Mouse (Mus musculus) heart, postnatal 0 days (tissue): Measurements from ENCODE around the gene Ifit1bl2. TPM values are rescaled to one million over a fixed set of nuclear protein-coding genes. Genes with fewer than 3 reads are reported as not detected.
"Not testable (repeated sequence)": the region's sequence is repeated elsewhere in the genome, so short reads cannot be mapped to it uniquely, and the experiment has no call there.

Experiments
- ATAC-seq: fragments of 200-750 bp; cut with Nextera tagmentation; 2 replicates; pipeline ENCODE4 v1.8.0; 2017; ENCODE audit warnings: low read depth, moderate number of reproducible peaks, moderate library complexity; ENCODE audit not compliant: insufficient read depth
- DNase-seq: peaks from one replicate; pipeline ENCODE4 v3.0.0-alpha.2; 2016; ENCODE audit warnings: low spot score
- H3K27ac ChIP-seq: fragments of 300-500 bp; sonication (generic); 2 replicates; pipeline ENCODE4 v1.5.1; 2014; ENCODE audit warnings: low read depth, mild to moderate bottlenecking
- H3K27me3 ChIP-seq: fragments of 300-500 bp; sonication (generic); 2 replicates; pipeline ENCODE4 v1.6.1; 2014; ENCODE audit warnings: low read length, mixed read lengths; ENCODE audit not compliant: control insufficient read depth, insufficient read depth
- H3K36me3 ChIP-seq: fragments of 300-500 bp; sonication (generic); replicated peaks from 2 replicates; pipeline ENCODE4 v1.6.1; 2014; ENCODE audit warnings: low read length, mixed read lengths; ENCODE audit not compliant: control insufficient read depth, insufficient read depth
- H3K4me1 ChIP-seq: fragments of 300-500 bp; sonication (generic); 2 replicates; pipeline ENCODE4 v1.6.1; 2014; ENCODE audit warnings: antibody characterized with exemption; ENCODE audit not compliant: control insufficient read depth, insufficient read depth
- H3K4me2 ChIP-seq: fragments of 300-500 bp; sonication (generic); 2 replicates; pipeline ENCODE4 v1.6.1; 2014; ENCODE audit warnings: low read depth, mild to moderate bottlenecking, low read length, moderate library complexity
- H3K4me3 ChIP-seq: fragments of 300-500 bp; sonication (generic); 2 replicates; pipeline ENCODE4 v1.5.1; 2014; ENCODE audit warnings: low read depth, low read length
- H3K9ac ChIP-seq: fragments of 300-500 bp; sonication (generic); replicated peaks from 2 replicates; pipeline ENCODE4 v1.6.1; 2014; ENCODE audit warnings: low read depth, low read length, mixed read lengths
- H3K9me3 ChIP-seq: fragments of 300-500 bp; sonication (generic); replicated peaks from 2 replicates; pipeline ENCODE4 v1.6.1; 2016; ENCODE audit warnings: low read length; ENCODE audit not compliant: control insufficient read depth
- CTCF ChIP-seq: IDR thresholded peaks from 2 replicates; pipeline ENCODE4 v1.5.1; 2016; ENCODE audit warnings: antibody characterized with exemption, control low read depth, low read depth
- EP300 ChIP-seq: IDR thresholded peaks from 2 replicates; pipeline ENCODE4 v1.6.1; 2016; ENCODE audit warnings: antibody characterized with exemption, low read depth
- WGBS: fragments of 180-500 bp; shearing (Covaris S2); extraction: QIAGEN DNeasy Blood & Tissue Kit; methylation state at CpG from one replicate; pipeline ENCODE4 v1.1.7; 2014; 5-methylcytosine and 5-hydroxymethylcytosine counted together
- polyA plus RNA-seq: library from polyadenylated mRNA; unstranded; fragments of >200 nt; fragmentation: Nextera tagmentation; extraction: Ambion mirVana; gene quantifications from 2 replicates; pipeline ENCODE4 v1.2.1, GENCODE M21; 2015
- total RNA-seq: library from RNA; depleted of rRNA; stranded (reverse); fragments of >200 nt; gene quantifications from 2 replicates; pipeline ENCODE4 v1.2.3, GENCODE M21; 2014; ENCODE audit warnings: low replicate concordance

Ifit1bl2 gene
- total and polyA plus RNA-seq, 2 experiments from 2014 or later = 0.19 to 1.0 TPM

DNA sequence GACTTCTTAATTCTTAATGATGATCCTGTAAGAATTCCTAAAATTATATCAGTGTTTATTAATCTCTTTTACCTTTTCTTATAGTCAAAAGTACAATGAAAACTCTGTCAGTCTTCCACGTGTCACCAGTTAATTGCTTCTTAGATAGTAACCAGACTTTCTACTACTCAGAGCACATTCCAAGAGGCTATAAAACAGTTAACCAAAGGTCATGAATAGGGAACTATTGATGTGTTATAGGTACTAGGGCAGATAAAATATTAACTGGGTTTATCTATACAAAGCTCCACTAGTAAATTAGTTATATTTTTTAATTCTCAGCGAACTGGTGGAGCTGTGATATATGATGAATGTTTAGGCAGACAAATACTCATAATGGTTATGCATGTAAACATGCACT is 13.0 kb downstream of the Ifit1bl2 start:
- no peak for ATAC-seq
- DNase-seq = no peak
- Histone ChIP-seq H3K36me3 (no peaks in the 10 kb centered on the region), H3K9ac (no peak overlapping the region), H3K27ac (no peak overlapping the region), H3K27me3 (no peaks in the 10 kb centered on the region), H3K9me3 (no peaks in the 10 kb centered on the region), H3K4me3 (no peak overlapping the region), H3K4me2 (no peak overlapping the region), H3K4me1 (no peaks in the 10 kb centered on the region)
- WGBS = 63% methylated on average over 2 of the region's 2 CpGs
- TF ChIP-seq EP300 = no peak
- TF ChIP-seq CTCF = no peak

DNA sequence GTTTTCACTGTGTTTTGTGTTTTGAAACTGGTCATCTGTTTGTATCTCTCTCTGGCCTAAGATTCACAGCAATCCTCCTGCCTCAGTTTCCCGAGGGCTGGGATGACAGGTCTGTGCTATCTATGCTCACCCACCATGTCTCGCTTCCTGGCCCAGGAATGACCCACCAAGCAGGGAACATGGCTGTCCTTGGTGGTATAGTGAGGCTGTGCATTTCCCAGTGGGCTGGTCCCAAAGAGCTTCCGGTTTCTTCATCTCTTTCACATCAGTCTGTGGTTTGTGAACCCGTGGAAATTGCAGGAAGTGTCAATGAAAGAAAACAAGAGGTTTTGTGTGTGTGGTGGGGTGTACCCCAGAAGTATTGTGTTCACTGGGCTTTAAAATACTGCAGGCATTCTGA is 15.9 kb downstream of the Ifit1bl2 start:
- no peak overlapping the region for H3K4me2 ChIP-seq
- no peak overlapping the region for H3K9ac ChIP-seq
- no peaks in the 10 kb centered on the region for H3K9me3 ChIP-seq
- H3K27ac ChIP-seq = no peak overlapping the region
- H3K36me3 ChIP-seq = no peaks in the 10 kb centered on the region
- no peak overlapping the region for H3K4me3 ChIP-seq
- DNase-seq = no peak
- H3K4me1 ChIP-seq = no peaks in the 10 kb centered on the region
- no peak for TF ChIP-seq CTCF
- TF ChIP-seq EP300 = no peak
- no peaks in the 10 kb centered on the region for H3K27me3 ChIP-seq
- 79% methylated on average over 4 of the region's 4 CpGs for WGBS
- no peak for ATAC-seq

DNA sequence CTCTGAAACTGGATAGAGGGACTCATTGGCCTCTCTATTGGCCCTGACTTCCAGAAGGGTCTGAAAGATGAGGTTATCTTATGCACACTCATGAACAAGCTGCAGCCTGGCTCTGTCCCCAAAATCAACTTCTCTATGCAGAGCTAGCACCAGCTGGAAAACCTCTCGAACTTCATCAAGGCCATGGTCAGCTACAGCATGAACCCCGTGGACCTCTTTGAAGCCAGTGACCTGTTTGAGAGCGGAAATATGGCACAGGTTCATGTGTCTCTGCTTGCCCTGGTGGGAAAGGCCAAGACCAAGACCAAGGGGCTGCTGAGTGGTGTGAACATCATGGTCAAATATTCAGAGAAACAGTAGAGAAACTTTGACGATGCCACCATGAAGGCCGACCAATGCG is 16.8 kb downstream of the Ifit1bl2 start:
- Histone ChIP-seq H3K4me3 (no peak overlapping the region), H3K27me3 (no peaks in the 10 kb centered on the region), H3K4me1 (no peaks in the 10 kb centered on the region), H3K36me3 (no peaks in the 10 kb centered on the region), H3K4me2 (no peak overlapping the region), H3K9ac (no peak overlapping the region), H3K27ac (no peak overlapping the region), H3K9me3 (no peaks in the 10 kb centered on the region)
- DNase-seq (no peak), ATAC-seq (no peak)
- WGBS = 83% methylated on average over 6 of the region's 6 CpGs
- TF ChIP-seq CTCF = no peak
- no peak for TF ChIP-seq EP300

DNA sequence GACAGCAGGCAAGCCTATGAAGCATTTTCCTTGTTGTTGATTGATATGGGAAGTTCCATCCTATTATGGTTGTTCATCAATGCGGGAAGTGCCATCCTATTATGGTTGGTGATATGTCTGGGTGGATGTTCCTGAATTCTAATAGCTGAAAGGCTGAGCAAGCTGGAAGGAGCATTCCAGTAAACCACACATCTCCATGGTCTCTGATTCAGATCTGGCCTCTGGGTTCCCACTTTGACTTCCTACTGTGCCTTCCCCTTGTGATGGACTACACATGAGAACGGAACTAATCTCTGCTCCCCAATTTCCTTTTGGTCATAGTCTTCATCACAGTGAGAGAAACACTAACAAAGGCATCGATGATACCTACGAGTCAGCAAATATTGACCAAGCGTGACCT is 19.7 kb downstream of the Ifit1bl2 start:
- Histone ChIP-seq H3K4me1 (no peaks in the 10 kb centered on the region), H3K4me3 (no peak overlapping the region), H3K36me3 (no peaks in the 10 kb centered on the region), H3K9ac (no peak overlapping the region), H3K27me3 (no peaks in the 10 kb centered on the region), H3K4me2 (no peak overlapping the region), H3K9me3 (no peaks in the 10 kb centered on the region), H3K27ac (no peak overlapping the region)
- 91% methylated on average over 5 of the region's 5 CpGs for WGBS
- DNase-seq = no peak
- no peak for TF ChIP-seq EP300
- TF ChIP-seq CTCF = no peak
- no peak for ATAC-seq

DNA sequence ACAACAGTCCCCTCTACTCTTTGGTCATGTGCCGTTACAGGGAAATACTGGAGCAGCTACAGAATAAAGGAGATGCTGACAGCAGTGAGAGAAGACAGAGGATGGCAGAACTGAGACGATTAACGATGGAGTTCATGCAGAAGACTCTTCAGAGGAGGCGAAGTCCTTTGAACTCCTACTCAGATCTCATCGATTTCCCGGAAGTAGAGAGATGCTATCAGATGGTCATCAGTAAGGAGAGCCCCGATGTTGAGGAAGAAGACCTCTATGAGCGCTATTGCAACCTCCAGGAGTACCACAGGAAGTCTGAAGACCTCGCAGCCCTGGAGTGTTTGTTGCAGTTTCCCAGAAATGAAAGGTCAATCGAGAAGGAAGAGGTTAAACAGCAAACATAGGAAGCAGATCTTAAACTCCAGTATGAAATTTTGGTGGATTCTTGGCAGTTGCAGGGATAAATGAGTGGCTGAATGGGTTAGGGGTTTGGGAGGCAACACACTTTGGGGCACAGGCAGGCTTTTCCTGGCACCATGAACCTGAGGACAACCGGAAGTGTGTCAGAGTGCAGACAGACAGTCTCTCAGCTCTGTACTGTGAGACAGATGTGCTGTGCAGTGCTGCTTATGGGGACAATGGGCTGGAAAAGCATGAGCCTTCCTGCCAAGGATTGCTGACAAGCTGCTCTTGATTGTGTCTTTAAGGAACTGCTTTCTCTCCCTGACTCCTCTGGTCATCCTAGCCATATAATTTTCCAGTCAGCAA is 28.1 kb downstream of the Ifit1bl2 start:
- H3K4me3 ChIP-seq, H3K9me3 ChIP-seq, ATAC-seq, H3K4me2 ChIP-seq, H3K36me3 ChIP-seq, H3K27ac ChIP-seq, H3K9ac ChIP-seq, H3K27me3 ChIP-seq, H3K4me1 ChIP-seq, DNase-seq: not testable (repeated sequence)
- WGBS = 69% methylated on average over 5 of the region's 11 CpGs

DNA sequence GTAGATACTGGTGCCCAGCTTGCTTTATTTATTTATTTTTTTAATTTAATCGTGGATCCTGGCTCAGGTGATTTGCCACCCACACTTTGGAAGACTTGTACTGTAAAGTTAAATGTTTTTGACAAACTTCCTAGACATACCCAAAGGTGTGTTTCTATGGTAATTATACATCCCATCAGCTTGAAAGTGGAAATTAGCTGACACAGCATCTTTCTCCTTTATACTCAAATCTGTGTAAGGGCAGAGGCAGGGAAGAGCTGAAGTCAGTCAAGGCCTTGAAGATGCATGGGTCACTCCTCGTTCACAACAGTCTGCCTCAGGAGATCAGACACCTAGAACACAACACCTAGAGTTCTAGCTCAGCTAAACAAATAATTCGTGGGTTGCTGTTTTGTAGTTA is 30.4 kb downstream of the Ifit1bl2 start:
- not testable (repeated sequence) for H3K4me1 ChIP-seq, DNase-seq, H3K4me2 ChIP-seq, ATAC-seq, H3K27me3 ChIP-seq, H3K27ac ChIP-seq, H3K4me3 ChIP-seq, H3K9ac ChIP-seq, H3K36me3 ChIP-seq, H3K9me3 ChIP-seq
- WGBS = 64% methylated on average over 3 of the region's 3 CpGs

GRCm38 (mm10) chr19:34607237-34608051 is 33.1 kb downstream of the Ifit1bl2 start, which contains the start of gene Ifit3b:
TSS of gene Ifit3b (plus strand) at chr19:34607970.
- H3K4me1 ChIP-seq, H3K36me3 ChIP-seq, H3K27me3 ChIP-seq, H3K4me2 ChIP-seq, H3K9me3 ChIP-seq, H3K4me3 ChIP-seq, H3K9ac ChIP-seq: not testable (repeated sequence)
- 20% methylated on average over 4 of the region's 4 CpGs for WGBS
- peak within 1 kb of the TSS; percentile 35 for H3K27ac ChIP-seq
- ATAC-seq (peak; percentile 82), DNase-seq (peak; percentile 29)
